Mouse (Mus musculus): ENCODE results near the gene Nxph4. TPM values are rescaled to one million over a fixed set of nuclear protein-coding genes. Genes with fewer than 3 reads are reported as not detected.

The Nxph4 gene
- polyA plus RNA-seq (2012; fragmentation: generic; extraction: Trizol) = 1 to 10 TPM; 1.7 to 2.9 TPM

GRCm38 (mm10) chr10:127534036-127534928 is at the start of gene Nxph4:
Gene Nxph4, minus strand, starts transcription at chr10:127534559.

GRCm38 (mm10) chr10:127522088-127522581 is 12.2 kb downstream of the Nxph4 start, which contains the start of gene Shmt2:
Gene Shmt2, minus strand, starts transcription at chr10:127522444.

GRCm38 (mm10) chr10:127514764-127515163 is 19.6 kb downstream of the Nxph4 start, which contains the start of gene Ndufa4l2:
Gene Ndufa4l2, plus strand, starts transcription at chr10:127514967.

GRCm38 (mm10) chr10:127500894-127501893 is 33.2 kb downstream of the Nxph4 start, which contains the start of gene Stac3:
Gene Stac3, plus strand, starts transcription at chr10:127501686.

Other genes starting within 250 kb of the Nxph4 start
- 10 to 100 TPM in 1 of 2 experiments, 1 to 10 TPM in 1; 7.6 to 30.7 TPM for gene Mbd6, start 245.5 kb downstream of the Nxph4 start, polyA plus RNA-seq (2012; fragmentation: generic; extraction: Trizol)
- 100 to 1,000 TPM in 1 of 2 experiments, 10 to 100 TPM in 1; 60.5 to 213 TPM for gene Mars, start 222.8 kb downstream of the Nxph4 start, polyA plus RNA-seq (2012; fragmentation: generic; extraction: Trizol)
- gene Arhgap9, start 212.6 kb downstream of the Nxph4 start, polyA plus RNA-seq (2012; fragmentation: generic; extraction: Trizol) = under 1 TPM; 0.32 to 0.46 TPM
- gene Gli1, start 192.6 kb downstream of the Nxph4 start, polyA plus RNA-seq (2012; fragmentation: generic; extraction: Trizol) = under 1 TPM; 0.19 to 0.21 TPM
- not detected for gene Inhbe, start 180.1 kb downstream of the Nxph4 start, polyA plus RNA-seq (2012; fragmentation: generic; extraction: Trizol)
- gene Inhbc, start 164.1 kb downstream of the Nxph4 start, polyA plus RNA-seq (2012; fragmentation: generic; extraction: Trizol) = not detected
- gene R3hdm2, start 154.2 kb downstream of the Nxph4 start, polyA plus RNA-seq (2012; fragmentation: generic; extraction: Trizol) = 10 to 100 TPM; 16.7 to 63.5 TPM
- gene Stac3, start 32.9 kb downstream of the Nxph4 start, polyA plus RNA-seq (2012; fragmentation: generic; extraction: Trizol) = 1 to 10 TPM in 1 of 2 experiments, under 1 TPM in 1; 0.35 to 1.3 TPM
- gene Ndufa4l2, start 19.6 kb downstream of the Nxph4 start, polyA plus RNA-seq (2012; fragmentation: generic; extraction: Trizol) = under 1 TPM; 0.23 to 0.73 TPM
- gene Shmt2, start 12.1 kb downstream of the Nxph4 start, polyA plus RNA-seq (2012; fragmentation: generic; extraction: Trizol) = 100 to 1,000 TPM in 1 of 2 experiments, 10 to 100 TPM in 1; 59.7 to 274 TPM
- gene Lrp1, start 86.6 kb upstream of the Nxph4 start, polyA plus RNA-seq (2012; fragmentation: generic; extraction: Trizol) = 100 to 1,000 TPM in 1 of 2 experiments, 10 to 100 TPM in 1; 76.0 to 618 TPM
- 10 to 100 TPM; 24.6 to 55.2 TPM for gene Stat6, start 108.4 kb upstream of the Nxph4 start, polyA plus RNA-seq (2012; fragmentation: generic; extraction: Trizol)
- gene Nemp1, start 132.3 kb upstream of the Nxph4 start, polyA plus RNA-seq (2012; fragmentation: generic; extraction: Trizol) = 1 to 10 TPM; 2.0 to 8.1 TPM
- 10 to 100 TPM; 29.5 to 92.6 TPM for gene Nab2, start 134.0 kb upstream of the Nxph4 start, polyA plus RNA-seq (2012; fragmentation: generic; extraction: Trizol)
- gene Myo1a, start 170.6 kb upstream of the Nxph4 start, polyA plus RNA-seq (2012; fragmentation: generic; extraction: Trizol) = under 1 TPM; 0.15 to 0.47 TPM
- not detected for gene Tac2, start 189.9 kb upstream of the Nxph4 start, polyA plus RNA-seq (2012; fragmentation: generic; extraction: Trizol)
- 1 to 10 TPM in 1 of 2 experiments, under 1 TPM in 1; 0.61 to 3.7 TPM for gene Zbtb39, start 205.0 kb upstream of the Nxph4 start, polyA plus RNA-seq (2012; fragmentation: generic; extraction: Trizol)
- under 1 TPM; 0.05 to 0.27 TPM for gene Gpr182, start 217.2 kb upstream of the Nxph4 start, polyA plus RNA-seq (2012; fragmentation: generic; extraction: Trizol)
- gene Rdh1, start 225.2 kb upstream of the Nxph4 start, polyA plus RNA-seq (2012; fragmentation: generic; extraction: Trizol) = under 1 TPM; 0.01 to 0.04 TPM
- gene Rdh16f1, start 225.2 kb upstream of the Nxph4 start, polyA plus RNA-seq (2012; fragmentation: generic; extraction: Trizol) = under 1 TPM in 1 of 2 experiments, not detected in 1; 0.04 TPM
- under 1 TPM; 0.04 to 0.34 TPM for gene Rdh9, start 241.8 kb upstream of the Nxph4 start, polyA plus RNA-seq (2012; fragmentation: generic; extraction: Trizol)